Mouse (Mus musculus) CD4-positive, CD25-positive, alpha-beta regulatory T cell (primary cell): ENCODE data around the gene Nr4a1. TPM values are rescaled to one million over a fixed set of nuclear protein-coding genes. Genes with fewer than 3 reads are reported as not detected.

Experiments used
- polyA plus RNA-seq: library from polyadenylated mRNA; unstranded; fragments of 100-300 nt; shearing (Covaris generic); gene quantifications from one replicate; pipeline ENCODE4 v1.2.1, GENCODE M21; 2017

The Nr4a1 gene
- polyA plus RNA-seq: 116 TPM

GRCm38 (mm10) chr15:101253886-101254795, at the start of gene Nr4a1:
TSS of gene Nr4a1 (plus strand) at chr15:101254269.

GRCm38 (mm10) chr15:101224006-101224906, 29.8 kb upstream of the Nr4a1 start, which contains the start of gene Grasp:
TSS of gene Grasp (plus strand) at chr15:101224188.

GRCm38 (mm10) chr15:101283911-101284750, 30.1 kb downstream of the Nr4a1 start, which contains the start of gene Atg101:
TSS of gene Atg101 (plus strand) at chr15:101284272.

GRCm38 (mm10) chr15:101293025-101293621, 39.1 kb downstream of the Nr4a1 start, which contains the start of gene 6030408B16Rik:
TSS of gene 6030408B16Rik (plus strand) at chr15:101293212.

Other genes with a start within 250 kb of the Nr4a1 start
- gene Gm47841, start 206.9 kb upstream of the Nr4a1 start, polyA plus RNA-seq: not detected
- not detected for gene Fignl2, start 175.7 kb upstream of the Nr4a1 start, polyA plus RNA-seq
- gene Ankrd33, start 138.5 kb upstream of the Nr4a1 start, polyA plus RNA-seq: not detected
- 5.3 TPM for gene Acvrl1, start 125.7 kb upstream of the Nr4a1 start, polyA plus RNA-seq
- 2.4 TPM for gene Acvr1b, start 80.2 kb upstream of the Nr4a1 start, polyA plus RNA-seq
- gene Grasp, start 30.1 kb upstream of the Nr4a1 start, polyA plus RNA-seq: 8.4 TPM
- gene Atg101, start 30.0 kb downstream of the Nr4a1 start, polyA plus RNA-seq: 63.0 TPM
- not detected for gene 6030408B16Rik, start 38.9 kb downstream of the Nr4a1 start, polyA plus RNA-seq
- 0.06 TPM for gene Krt80, start 115.9 kb downstream of the Nr4a1 start, polyA plus RNA-seq
- 0.07 TPM for gene Krt7, start 156.8 kb downstream of the Nr4a1 start, polyA plus RNA-seq
- gene Krt87, start 184.5 kb downstream of the Nr4a1 start, polyA plus RNA-seq: 0.16 TPM
- gene Krt88, start 193.5 kb downstream of the Nr4a1 start, polyA plus RNA-seq: not detected
- gene Krt81, start 209.5 kb downstream of the Nr4a1 start, polyA plus RNA-seq: not detected
- gene Krt86, start 219.2 kb downstream of the Nr4a1 start, polyA plus RNA-seq: not detected
- 2.7 TPM for gene Krt83, start 237.2 kb downstream of the Nr4a1 start, polyA plus RNA-seq